Mouse (Mus musculus) embryonic facial prominence, embryonic 15.5 days (tissue): ENCODE measurements at regions not wholly inside any gene's neighbourhood (a gene's known extent, or its start where the extent isn't known, plus 50 kb on each side); places are given as distances from the start of the nearest gene placed in this dataset.

Source experiments
- ATAC-seq: fragments of 200-750 bp; cut with Nextera tagmentation; 2 replicates; pipeline ENCODE4 v1.8.0; 2017; ENCODE audit warnings: low read depth, moderate TSS enrichment; ENCODE audit not compliant: insufficient number of reproducible peaks, low FRiP score, low TSS enrichment
- H3K27ac ChIP-seq: fragments of 300-500 bp; sonication (generic); replicated peaks from 2 replicates; pipeline ENCODE4 v1.5.1; 2015; ENCODE audit warnings: mild to moderate bottlenecking, inconsistent platforms
- H3K27me3 ChIP-seq: fragments of 300-500 bp; sonication (generic); 2 replicates; pipeline ENCODE4 v1.6.1; 2015; ENCODE audit warnings: inconsistent platforms
- H3K36me3 ChIP-seq: fragments of 300-500 bp; sonication (generic); 2 replicates; pipeline ENCODE4 v1.6.1; 2015; ENCODE audit warnings: mild to moderate bottlenecking, inconsistent platforms
- H3K4me1 ChIP-seq: fragments of 300-500 bp; sonication (generic); 2 replicates; pipeline ENCODE4 v1.6.1; 2015; ENCODE audit warnings: inconsistent platforms
- H3K4me2 ChIP-seq: fragments of 300-500 bp; sonication (generic); replicated peaks from 2 replicates; pipeline ENCODE4 v1.6.1; 2015; ENCODE audit warnings: mild to moderate bottlenecking, inconsistent platforms
- H3K4me3 ChIP-seq: fragments of 300-500 bp; sonication (generic); replicated peaks from 2 replicates; pipeline ENCODE4 v1.5.1; 2015; ENCODE audit warnings: mild to moderate bottlenecking, inconsistent platforms
- H3K9ac ChIP-seq: fragments of 300-500 bp; sonication (generic); 2 replicates; pipeline ENCODE4 v1.6.1; 2015; ENCODE audit warnings: inconsistent platforms
- H3K9me3 ChIP-seq: fragments of 300-500 bp; sonication (generic); replicated peaks from 2 replicates; pipeline ENCODE4 v1.6.1; 2016; ENCODE audit warnings: inconsistent platforms
- WGBS: fragments of 180-500 bp; shearing (Covaris S2); methylation state at CpG from one replicate; pipeline ENCODE4 v1.1.7; 2015; 5-methylcytosine and 5-hydroxymethylcytosine counted together

DNA sequence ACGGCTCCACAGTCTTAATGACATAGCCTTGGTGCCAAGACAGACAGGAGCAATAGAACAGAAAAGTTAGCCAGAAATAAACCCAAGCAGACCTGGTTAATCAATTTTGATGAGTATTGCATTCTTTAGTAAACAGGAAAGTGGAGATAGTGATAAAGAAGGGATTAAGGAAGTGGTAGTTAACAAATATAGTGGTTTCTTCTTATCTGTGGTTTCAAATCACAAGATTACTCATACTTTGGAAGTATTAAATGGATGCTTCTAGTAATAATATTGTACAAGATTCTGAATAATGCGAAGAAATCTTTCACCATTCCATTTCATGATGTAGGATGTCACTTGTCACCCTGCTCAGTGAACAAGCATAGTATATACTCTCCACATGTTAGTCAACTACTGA is 376.6 kb upstream of the Cobl start:
- H3K9me3 ChIP-seq, result no peaks in the 10 kb centered on the region
- WGBS, result 82% methylated on average over 2 of the region's 2 CpGs

DNA sequence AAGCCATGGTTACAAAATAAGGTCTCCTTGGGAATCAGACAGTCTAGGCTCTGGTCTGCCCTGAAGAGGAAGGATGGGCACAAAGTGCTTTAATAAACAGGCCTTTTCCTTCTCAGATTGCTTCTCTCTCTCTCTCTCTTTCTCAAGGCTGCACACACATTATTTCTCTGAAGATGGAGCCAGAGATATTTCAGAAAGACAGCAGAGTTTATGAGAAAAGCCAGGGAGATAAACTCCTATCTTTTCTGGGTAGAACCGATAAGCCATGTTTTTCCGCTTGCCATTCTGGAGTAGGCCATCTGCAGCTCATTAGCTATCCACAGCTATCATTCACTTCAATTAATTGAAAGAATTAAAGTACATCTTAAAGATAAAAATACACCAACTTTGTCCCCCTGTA is 373.2 kb upstream of the Cobl start:
- H3K9ac ChIP-seq, result no peak overlapping the region
- no peak for ATAC-seq
- WGBS, result 61% methylated on average over 2 of the region's 2 CpGs
- H3K27me3 ChIP-seq, result no peaks in the 10 kb centered on the region
- no peaks in the 10 kb centered on the region for H3K4me1 ChIP-seq
- H3K4me2 ChIP-seq, result no peak overlapping the region
- H3K27ac ChIP-seq, result no peak overlapping the region
- no peak overlapping the region for H3K4me3 ChIP-seq
- H3K36me3 ChIP-seq, result no peaks in the 10 kb centered on the region
- H3K9me3 ChIP-seq, result no peaks in the 10 kb centered on the region

More for the DNA sequence above, 376.6 kb upstream of the Cobl start:
- Histone ChIP-seq H3K4me3 (no peak overlapping the region), H3K36me3 (no peaks in the 10 kb centered on the region), H3K27ac (no peak overlapping the region), H3K9ac (no peak overlapping the region), H3K27me3 (no peaks in the 10 kb centered on the region), H3K4me2 (no peak overlapping the region), H3K4me1 (no peaks in the 10 kb centered on the region)
- no peak for ATAC-seq

DNA sequence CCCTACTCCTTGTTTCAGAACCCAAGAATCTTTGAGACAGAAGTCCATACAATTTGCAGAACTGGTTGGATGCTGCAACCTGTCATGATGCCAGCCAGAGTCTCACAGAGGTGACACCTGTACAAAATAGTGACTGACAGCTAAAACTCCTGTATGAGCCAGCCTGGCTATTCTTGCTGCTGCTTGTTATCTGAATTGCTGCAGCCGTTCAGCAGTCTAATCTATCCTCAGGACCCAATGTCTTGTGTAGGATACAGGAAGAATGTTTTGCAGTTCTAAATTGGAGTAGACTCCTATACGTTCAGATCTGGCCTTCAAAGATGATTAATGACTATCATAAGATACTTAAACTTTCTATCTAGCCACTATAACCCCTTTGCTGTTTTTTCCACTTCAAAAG is 372.6 kb upstream of the Cobl start:
- Histone ChIP-seq H3K9me3 (no peaks in the 10 kb centered on the region), H3K4me1 (no peaks in the 10 kb centered on the region), H3K9ac (no peak overlapping the region), H3K4me2 (no peak overlapping the region), H3K4me3 (no peak overlapping the region), H3K27me3 (no peaks in the 10 kb centered on the region), H3K36me3 (no peaks in the 10 kb centered on the region), H3K27ac (no peak overlapping the region)
- no peak for ATAC-seq
- WGBS, result 56% methylated on average over 2 of the region's 2 CpGs

DNA sequence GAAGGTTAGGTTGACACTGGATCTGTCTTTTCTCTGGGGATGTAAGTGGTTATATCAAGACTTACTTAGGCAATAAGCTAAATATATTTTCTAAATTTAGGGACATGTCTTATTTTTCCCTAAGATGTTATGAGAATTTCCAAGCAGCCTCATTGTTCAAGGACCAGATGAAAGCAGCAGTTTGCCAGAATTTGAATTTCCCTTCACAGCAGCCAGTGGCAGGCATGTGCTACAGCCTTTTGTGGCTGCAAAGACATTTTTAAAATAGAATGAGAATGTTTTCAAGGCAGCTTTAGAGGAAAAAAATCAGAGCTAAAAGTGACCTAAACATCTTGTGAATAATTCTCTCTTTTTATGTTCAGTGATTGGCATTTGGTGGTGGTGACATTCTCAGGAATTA is 371.6 kb upstream of the Cobl start:
- H3K27me3 ChIP-seq, result no peaks in the 10 kb centered on the region
- H3K9ac ChIP-seq, result no peak overlapping the region
- ATAC-seq, result no peak
- no peak overlapping the region for H3K27ac ChIP-seq
- no peaks in the 10 kb centered on the region for H3K36me3 ChIP-seq
- H3K9me3 ChIP-seq, result no peaks in the 10 kb centered on the region
- H3K4me1 ChIP-seq, result no peaks in the 10 kb centered on the region
- no peak overlapping the region for H3K4me2 ChIP-seq
- H3K4me3 ChIP-seq, result no peak overlapping the region

DNA sequence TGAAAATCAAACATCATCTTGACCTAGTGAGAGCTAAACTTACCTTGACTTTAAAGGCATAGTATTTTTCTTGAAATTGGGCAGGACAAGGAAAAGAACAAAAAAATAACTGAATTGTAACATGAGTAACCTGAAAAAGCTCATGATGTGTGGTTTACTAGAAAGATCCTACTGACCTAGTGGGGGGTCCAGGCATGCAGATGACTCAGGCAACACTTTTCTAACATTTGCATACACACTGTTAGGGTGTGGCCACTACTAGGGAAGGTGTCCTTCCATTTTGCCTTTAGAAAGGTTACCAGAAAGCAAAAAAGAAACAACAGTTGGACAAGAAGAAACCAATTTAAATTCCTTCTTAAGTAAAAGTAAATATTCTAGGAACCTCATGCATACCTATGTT is 347.3 kb upstream of the Cobl start:
- Histone ChIP-seq H3K36me3 (no peaks in the 10 kb centered on the region), H3K27ac (no peak overlapping the region), H3K4me1 (0 out of 2 replicates have a peak, but pooled peaks cover 4% of the 10 kb centered on the region), H3K9me3 (no peaks in the 10 kb centered on the region), H3K9ac (no peak overlapping the region), H3K4me2 (no peak overlapping the region), H3K27me3 (no peaks in the 10 kb centered on the region), H3K4me3 (no peak overlapping the region)
- ATAC-seq, result no peak

DNA sequence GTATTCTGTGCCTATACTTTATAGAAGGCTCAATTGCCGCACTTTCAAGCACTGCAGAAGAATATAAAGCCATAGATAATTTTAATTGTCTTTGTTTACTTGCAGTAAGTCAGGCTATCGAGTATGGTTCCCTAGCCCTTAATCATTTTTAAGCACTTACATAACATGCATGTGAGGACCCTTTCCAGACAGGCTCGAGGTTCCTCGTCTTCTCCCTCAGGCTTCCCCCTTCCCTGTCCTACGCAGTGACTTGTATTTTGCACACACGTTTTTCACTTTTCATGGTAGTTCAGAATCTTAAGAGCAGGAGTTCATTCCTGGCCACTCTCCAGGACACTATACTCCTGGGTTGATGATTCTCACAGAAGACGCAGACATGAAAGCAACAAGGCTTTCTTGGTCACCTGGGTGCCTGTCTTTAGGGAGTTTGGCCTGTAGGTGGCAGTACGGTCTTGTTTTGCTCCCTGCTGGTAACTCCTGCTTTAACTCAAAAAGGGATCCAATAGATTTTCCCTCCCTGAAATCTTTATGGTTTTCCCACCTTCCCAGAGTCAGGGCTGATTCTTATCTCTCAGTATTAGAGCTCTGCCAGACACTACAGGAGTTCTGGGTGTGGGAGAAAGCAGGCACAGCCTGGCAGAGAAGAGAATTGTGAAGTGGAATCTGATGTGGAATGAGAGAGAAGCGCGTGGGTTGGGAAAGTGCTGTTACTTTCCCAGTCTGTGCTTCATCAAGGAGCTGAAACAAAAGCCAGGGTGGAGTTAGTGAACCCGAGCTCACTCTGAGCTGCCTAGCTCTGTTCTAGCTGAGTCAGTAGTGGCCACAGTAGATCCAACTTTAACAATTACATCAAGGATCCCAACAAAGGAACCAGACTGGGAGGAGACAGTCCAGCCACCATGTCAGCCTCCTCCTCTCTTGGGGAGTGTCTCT is 346.5 kb upstream of the Cobl start:
- no peaks in the 10 kb centered on the region for H3K9me3 ChIP-seq
- H3K4me3 ChIP-seq, result no peak overlapping the region
- 35% methylated on average over 11 of the region's 11 CpGs for WGBS
- H3K36me3 ChIP-seq, result no peaks in the 10 kb centered on the region
- H3K27me3 ChIP-seq, result no peaks in the 10 kb centered on the region
- 0 out of 2 replicates have a peak, but pooled peaks cover 4% of the 10 kb centered on the region for H3K4me1 ChIP-seq
- H3K27ac ChIP-seq, result no peak overlapping the region; the same call in 1 of the 2 replicates
- H3K9ac ChIP-seq, result no peak overlapping the region
- H3K4me2 ChIP-seq, result 0 out of 2 replicates have a peak overlapping the region, but pooled peaks have one; percentile 5
- peak; percentile 34; the same call in 1 of the 2 replicates for ATAC-seq
